Mouse (Mus musculus) hindbrain, postnatal 0 days (tissue): ENCODE results near the gene Cuedc1. TPM values are rescaled to one million over a fixed set of nuclear protein-coding genes. Genes with fewer than 3 reads are reported as not detected.

Experiments used
- ATAC-seq: fragments of 200-750 bp; cut with Nextera tagmentation; 2 replicates; pipeline ENCODE4 v1.8.0; 2017; ENCODE audit warnings: mild to moderate bottlenecking, moderate TSS enrichment, moderate library complexity
- DNase-seq: peaks from one replicate; pipeline ENCODE4 v3.0.0-alpha.2; 2015; ENCODE audit warnings: low spot score
- H3K27ac ChIP-seq: fragments of 300-500 bp; sonication (generic); 2 replicates; pipeline ENCODE4 v1.5.1; 2014; ENCODE audit warnings: mild to moderate bottlenecking
- H3K27me3 ChIP-seq: fragments of 300-500 bp; sonication (generic); 2 replicates; pipeline ENCODE4 v1.6.1; 2014; ENCODE audit warnings: low read length, mixed read lengths; ENCODE audit not compliant: insufficient read depth
- H3K36me3 ChIP-seq: fragments of 300-500 bp; sonication (generic); 2 replicates; pipeline ENCODE4 v1.6.1; 2014; ENCODE audit warnings: low read length, mixed read lengths; ENCODE audit not compliant: insufficient read depth
- H3K4me1 ChIP-seq: fragments of 300-500 bp; sonication (generic); 2 replicates; pipeline ENCODE4 v1.6.1; 2014; ENCODE audit warnings: antibody characterized with exemption, low read length, mixed read lengths; ENCODE audit not compliant: insufficient read depth
- H3K4me2 ChIP-seq: fragments of 300-500 bp; sonication (generic); 2 replicates; pipeline ENCODE4 v1.6.1; 2014; ENCODE audit warnings: low read depth, mild to moderate bottlenecking, low read length, moderate library complexity, mixed read lengths
- H3K4me3 ChIP-seq: fragments of 300-500 bp; sonication (generic); 2 replicates; pipeline ENCODE4 v1.5.1; 2014; ENCODE audit warnings: low read length
- H3K9ac ChIP-seq: fragments of 300-500 bp; sonication (generic); replicated peaks from 2 replicates; pipeline ENCODE4 v1.6.1; 2014; ENCODE audit warnings: mild to moderate bottlenecking, low read length, moderate library complexity, mixed read lengths
- H3K9me3 ChIP-seq: fragments of 300-500 bp; sonication (generic); 2 replicates; pipeline ENCODE4 v1.6.1; 2016; ENCODE audit warnings: low read length, mixed read lengths
- CTCF ChIP-seq: IDR thresholded peaks from 2 replicates; pipeline ENCODE4 v1.5.1; 2016; ENCODE audit warnings: antibody characterized with exemption, control low read depth, low read depth
- WGBS: fragments of 180-500 bp; shearing (Covaris S2); extraction: QIAGEN DNeasy Blood & Tissue Kit; methylation state at CpG from one replicate; pipeline ENCODE4 v1.1.7; 2014; 5-methylcytosine and 5-hydroxymethylcytosine counted together
- polyA plus RNA-seq: library from polyadenylated mRNA; unstranded; fragments of >200 nt; fragmentation: Nextera tagmentation; extraction: Ambion mirVana; gene quantifications from 2 replicates; pipeline ENCODE4 v1.2.1, GENCODE M21; 2015
- total RNA-seq: library from RNA; depleted of rRNA; stranded (reverse); fragments of >200 nt; gene quantifications from 2 replicates; pipeline ENCODE4 v1.2.3, GENCODE M21; 2014

Gene Cuedc1
- total and polyA plus RNA-seq, 2 experiments from 2014 or later: 35.8 to 44.6 TPM

GRCm38 (mm10) chr11:88216231-88216685, 118.4 kb downstream of the Cuedc1 start:
- WGBS: 4% methylated on average over 10 of the region's 10 CpGs
- ATAC-seq: peak; percentile 27
- H3K27ac ChIP-seq: peak overlapping the region; percentile 84
- no peaks in the 10 kb centered on the region for H3K9me3 ChIP-seq
- H3K27me3 ChIP-seq: no peaks in the 10 kb centered on the region
- peak; percentile 94 for DNase-seq
- peaks cover 13% of the 10 kb centered on the region for H3K4me1 ChIP-seq
- H3K9ac ChIP-seq: 0 out of 2 replicates have a peak overlapping the region, but pooled peaks have one; percentile 24
- H3K36me3 ChIP-seq: peaks cover 5% of the 10 kb centered on the region
- peak; percentile 99 for TF ChIP-seq CTCF
- peak overlapping the region; percentile 56 for H3K4me2 ChIP-seq
- peak overlapping the region; percentile 14 for H3K4me3 ChIP-seq

GRCm38 (mm10) chr11:88218155-88218554, 120.3 kb downstream of the Cuedc1 start:
- WGBS: 86% methylated on average over 6 of the region's 6 CpGs
- DNase-seq (no peak), ATAC-seq (no peak)
- Histone ChIP-seq H3K4me1 (peaks cover 13% of the 10 kb centered on the region), H3K9ac (no peak overlapping the region), H3K4me2 (no peak overlapping the region), H3K27ac (no peak overlapping the region), H3K36me3 (no peaks in the 10 kb centered on the region), H3K4me3 (no peak overlapping the region), H3K9me3 (no peaks in the 10 kb centered on the region), H3K27me3 (no peaks in the 10 kb centered on the region)
- no peak for TF ChIP-seq CTCF

- H3K4me2 ChIP-seq: no peak overlapping the region
- H3K4me3 ChIP-seq: no peak overlapping the region
- WGBS: 71% methylated on average over 7 of the region's 7 CpGs
- H3K27me3 ChIP-seq: no peaks in the 10 kb centered on the region
- H3K9ac ChIP-seq: no peak overlapping the region
- DNase-seq (no peak), ATAC-seq (no peak)
- H3K36me3 ChIP-seq: no peaks in the 10 kb centered on the region
- H3K4me1 ChIP-seq: peaks cover 13% of the 10 kb centered on the region
- no peaks in the 10 kb centered on the region for H3K9me3 ChIP-seq
- H3K27ac ChIP-seq: no peak overlapping the region
- TF ChIP-seq CTCF: no peak
Observed at GRCm38 (mm10) chr11:88218586-88218985, 120.7 kb downstream of the Cuedc1 start.

GRCm38 (mm10) chr11:88221929-88222475, 124.1 kb downstream of the Cuedc1 start:
- TF ChIP-seq CTCF: no peak
- WGBS: 74% methylated on average over 15 of the region's 15 CpGs

GRCm38 (mm10) chr11:88227001-88227957, 129.4 kb downstream of the Cuedc1 start:
- DNase-seq: no peak

More at GRCm38 (mm10) chr11:88221929-88222475, 124.1 kb downstream of the Cuedc1 start:
- H3K27ac ChIP-seq: no peak overlapping the region
- H3K4me3 ChIP-seq: no peak overlapping the region
- ATAC-seq (no peak), DNase-seq (no peak)
- no peaks in the 10 kb centered on the region for H3K27me3 ChIP-seq
- H3K4me2 ChIP-seq: no peak overlapping the region
- H3K36me3 ChIP-seq: no peaks in the 10 kb centered on the region
- no peaks in the 10 kb centered on the region for H3K4me1 ChIP-seq
- H3K9me3 ChIP-seq: no peaks in the 10 kb centered on the region
- no peak overlapping the region for H3K9ac ChIP-seq

GRCm38 (mm10) chr11:88231213-88231790, 133.4 kb downstream of the Cuedc1 start:
- DNase-seq: no peak
- H3K27ac ChIP-seq: no peak overlapping the region
- H3K9ac ChIP-seq: no peak overlapping the region
- no peak overlapping the region for H3K4me2 ChIP-seq
- 52% methylated on average over 4 of the region's 4 CpGs for WGBS
- H3K27me3 ChIP-seq: no peaks in the 10 kb centered on the region
- H3K9me3 ChIP-seq: no peaks in the 10 kb centered on the region
- no peak overlapping the region for H3K4me3 ChIP-seq
- TF ChIP-seq CTCF: no peak
- ATAC-seq: peak; percentile 63; the same call in 1 of the 2 replicates
- H3K4me1 ChIP-seq: no peaks in the 10 kb centered on the region
- no peaks in the 10 kb centered on the region for H3K36me3 ChIP-seq

More at GRCm38 (mm10) chr11:88227001-88227957, 129.4 kb downstream of the Cuedc1 start:
- Histone ChIP-seq H3K9ac (no peak overlapping the region), H3K9me3 (no peaks in the 10 kb centered on the region), H3K27ac (no peak overlapping the region), H3K4me1 (no peaks in the 10 kb centered on the region), H3K36me3 (no peaks in the 10 kb centered on the region), H3K4me3 (no peak overlapping the region), H3K27me3 (no peaks in the 10 kb centered on the region), H3K4me2 (no peak overlapping the region)
- WGBS: 77% methylated on average over 17 of the region's 17 CpGs
- TF ChIP-seq CTCF: no peak
- no peak for ATAC-seq
